Mouse (Mus musculus) liver, embryonic 15.5 days (tissue): ENCODE data around the gene Coro6. TPM values are rescaled to one million over a fixed set of nuclear protein-coding genes. Genes with fewer than 3 reads are reported as not detected.

Experiments
- ATAC-seq: fragments of 200-750 bp; cut with Nextera tagmentation; 2 replicates; pipeline ENCODE4 v1.8.0; 2017; ENCODE audit warnings: moderate number of reproducible peaks, mild to moderate bottlenecking, moderate library complexity; ENCODE audit not compliant: insufficient read depth
- H3K27ac ChIP-seq: fragments of 300-500 bp; sonication (generic); replicated peaks from 2 replicates; pipeline ENCODE4 v1.5.1; 2015; ENCODE audit warnings: mild to moderate bottlenecking, inconsistent platforms
- H3K27me3 ChIP-seq: fragments of 300-500 bp; sonication (generic); 2 replicates; pipeline ENCODE4 v1.6.1; 2015; ENCODE audit warnings: mild to moderate bottlenecking, inconsistent platforms
- H3K36me3 ChIP-seq: fragments of 300-500 bp; sonication (generic); replicated peaks from 2 replicates; pipeline ENCODE4 v1.6.1; 2015; ENCODE audit warnings: moderate library complexity, mild to moderate bottlenecking, inconsistent platforms
- H3K4me1 ChIP-seq: fragments of 300-500 bp; sonication (generic); replicated peaks from 2 replicates; pipeline ENCODE4 v1.6.1; 2015; ENCODE audit warnings: inconsistent platforms
- H3K4me2 ChIP-seq: fragments of 300-500 bp; sonication (generic); 2 replicates; pipeline ENCODE4 v1.6.1; 2015; ENCODE audit warnings: moderate library complexity, mild to moderate bottlenecking, inconsistent platforms
- H3K4me3 ChIP-seq: fragments of 300-500 bp; sonication (generic); replicated peaks from 2 replicates; pipeline ENCODE4 v1.5.1; 2015; ENCODE audit warnings: mild to moderate bottlenecking, inconsistent platforms
- H3K9ac ChIP-seq: fragments of 300-500 bp; sonication (generic); 2 replicates; pipeline ENCODE4 v1.6.1; 2015; ENCODE audit warnings: moderate library complexity, mild to moderate bottlenecking, inconsistent platforms
- H3K9me3 ChIP-seq: fragments of 300-500 bp; sonication (generic); replicated peaks from 2 replicates; pipeline ENCODE4 v1.6.1; 2016; ENCODE audit warnings: inconsistent platforms
- WGBS: fragments of 180-500 bp; shearing (Covaris S2); methylation state at CpG from one replicate; pipeline ENCODE4 v1.1.7; 2015; ENCODE audit warnings: mixed read lengths; ENCODE audit not compliant: insufficient replicate concordance; 5-methylcytosine and 5-hydroxymethylcytosine counted together
- polyA plus RNA-seq: library from polyadenylated mRNA; unstranded; fragments of >200 nt; fragmentation: Nextera tagmentation; extraction: Ambion mirVana; gene quantifications from 2 replicates; pipeline ENCODE4 v1.2.1, GENCODE M21; 2015

Coro6 gene
- polyA plus RNA-seq, 1 experiment from 2014 or later, result 0.35 TPM

- no peaks in the 10 kb centered on the region for H3K9me3 ChIP-seq
- H3K4me1 ChIP-seq, result peaks cover 66% of the 10 kb centered on the region
- H3K36me3 ChIP-seq, result no peaks in the 10 kb centered on the region
- H3K4me2 ChIP-seq, result peak overlapping the region; percentile 98
- peak; percentile 33 for ATAC-seq
- H3K9ac ChIP-seq, result peak overlapping the region; percentile 51
- WGBS, result 4% methylated on average over 19 of the region's 19 CpGs
- peaks cover 54% of the 10 kb centered on the region for H3K27me3 ChIP-seq
- H3K27ac ChIP-seq, result peak overlapping the region; percentile 55
- peak overlapping the region; percentile 75 for H3K4me3 ChIP-seq
Measured at GRCm38 (mm10) chr11:77514281-77514831, 52.1 kb downstream of the Coro6 start.

- Histone ChIP-seq H3K9me3 (no peaks in the 10 kb centered on the region), H3K4me2 (peak within 1 kb of the TSS; percentile 98), H3K4me1 (peaks cover 67% of the 10 kb centered on the region), H3K27ac (peak within 1 kb of the TSS; percentile 55), H3K27me3 (peaks cover 60% of the 10 kb centered on the region), H3K9ac (peak within 1 kb of the TSS; percentile 51), H3K36me3 (no peaks in the 10 kb centered on the region), H3K4me3 (peak within 1 kb of the TSS; percentile 75)
- ATAC-seq, result peak; percentile 64
- WGBS, result under 1% methylated on average over 72 of the region's 72 CpGs
Measured at GRCm38 (mm10) chr11:77514832-77515636, 52.8 kb downstream of the Coro6 start, which contains the start of gene Abhd15. TSS of gene Abhd15 (plus strand) at chr11:77515121.

GRCm38 (mm10) chr11:77515637-77516552 lies 53.7 kb downstream of the Coro6 start, which contains the start of gene Trp53i13:
TSS of gene Trp53i13 (minus strand) at chr11:77515980.
- Histone ChIP-seq H3K27ac (peak within 1 kb of the TSS; percentile 48), H3K4me3 (peak within 1 kb of the TSS; percentile 75), H3K4me2 (peak within 1 kb of the TSS; percentile 98), H3K9ac (peak within 1 kb of the TSS; percentile 51), H3K27me3 (peaks cover 63% of the 10 kb centered on the region), H3K4me1 (peaks cover 70% of the 10 kb centered on the region), H3K9me3 (no peaks in the 10 kb centered on the region), H3K36me3 (no peaks in the 10 kb centered on the region)
- no peak for ATAC-seq
- WGBS, result 9% methylated on average over 39 of the region's 39 CpGs

- no peak for ATAC-seq
- Histone ChIP-seq H3K4me2 (peak overlapping the region; percentile 98), H3K9me3 (no peaks in the 10 kb centered on the region), H3K27me3 (peaks cover 63% of the 10 kb centered on the region), H3K4me1 (peaks cover 74% of the 10 kb centered on the region), H3K27ac (no peak overlapping the region), H3K36me3 (no peaks in the 10 kb centered on the region), H3K4me3 (no peak overlapping the region), H3K9ac (no peak overlapping the region)
- WGBS, result 63% methylated on average over 5 of the region's 5 CpGs
Measured at GRCm38 (mm10) chr11:77516553-77517425, 54.6 kb downstream of the Coro6 start.

- no peak for ATAC-seq
- no peak overlapping the region for H3K9ac ChIP-seq
- no peaks in the 10 kb centered on the region for H3K9me3 ChIP-seq
- H3K27me3 ChIP-seq, result peaks cover 63% of the 10 kb centered on the region
- peaks cover 63% of the 10 kb centered on the region for H3K4me1 ChIP-seq
- WGBS, result 51% methylated on average over 27 of the region's 27 CpGs
- H3K27ac ChIP-seq, result 0 out of 2 replicates have a peak overlapping the region, but pooled peaks have one; percentile 45
- H3K4me2 ChIP-seq, result 0 out of 2 replicates have a peak overlapping the region, but pooled peaks have one; percentile 5
- H3K36me3 ChIP-seq, result no peaks in the 10 kb centered on the region
- no peak overlapping the region for H3K4me3 ChIP-seq
Measured at GRCm38 (mm10) chr11:77518051-77518798, 56.0 kb downstream of the Coro6 start.

- WGBS, result 17% methylated on average over 5 of the region's 5 CpGs
- ATAC-seq, result no peak
- Histone ChIP-seq H3K9me3 (no peaks in the 10 kb centered on the region), H3K4me1 (peaks cover 56% of the 10 kb centered on the region), H3K27ac (0 out of 2 replicates have a peak within 1 kb of the TSS, but pooled peaks have one; percentile 45), H3K4me3 (no peak within 1 kb of the TSS), H3K27me3 (peaks cover 62% of the 10 kb centered on the region), H3K36me3 (no peaks in the 10 kb centered on the region), H3K4me2 (0 out of 2 replicates have a peak within 1 kb of the TSS, but pooled peaks have one; percentile 5), H3K9ac (no peak within 1 kb of the TSS)
Measured at GRCm38 (mm10) chr11:77519043-77519442, 56.8 kb downstream of the Coro6 start, which contains the start of gene Gm10392. TSS of gene Gm10392 (minus strand) at chr11:77519198.

Other genes starting within 250 kb of the Coro6 start
- 3.9 and 5.1 TPM in 2 replicates for gene Ssh2, start 246.1 kb upstream of the Coro6 start, polyA plus RNA-seq
- gene Ankrd13b, start 27.3 kb downstream of the Coro6 start, polyA plus RNA-seq, result 0.58 and 0.75 TPM in 2 replicates
- 1.4 and 2.2 TPM in 2 replicates for gene Git1, start 31.2 kb downstream of the Coro6 start, polyA plus RNA-seq
- gene Abhd15, start 52.7 kb downstream of the Coro6 start, polyA plus RNA-seq, result 3.9 and 4.9 TPM in 2 replicates
- gene Trp53i13, start 53.6 kb downstream of the Coro6 start, polyA plus RNA-seq, result 5.2 TPM in 2 replicates
- gene Gm10392, start 56.8 kb downstream of the Coro6 start, polyA plus RNA-seq, result 0.07 and 0.28 TPM in 2 replicates
- 3.6 and 3.7 TPM in 2 replicates for gene Taok1, start 145.4 kb downstream of the Coro6 start, polyA plus RNA-seq
- gene Nufip2, start 223.7 kb downstream of the Coro6 start, polyA plus RNA-seq, result 1.6 TPM in 2 replicates